Mouse (Mus musculus) CD4-positive, CD25-positive, alpha-beta regulatory T cell, adult 4 months (primary cell): ENCODE results near the gene Sbf2. TPM values are rescaled to one million over a fixed set of nuclear protein-coding genes. Genes with fewer than 3 reads are reported as not detected.
"Not testable (repeated sequence)": the region's sequence is repeated elsewhere in the genome, so short reads cannot be mapped to it uniquely, and the experiment has no call there.

Experiments
- ATAC-seq: one replicate; pipeline ENCODE4 v1.8.0; 2017
- polyA plus RNA-seq, 2 experiments: library from polyadenylated mRNA; unstranded; fragments of 100-300 nt; shearing (Covaris generic); gene quantifications; one replicate each; pipeline ENCODE4 v1.2.1; 2017

The Sbf2 gene
- polyA plus RNA-seq, 2 experiments from 2014 or later = 1.2 to 3.1 TPM

- peak; percentile 78 for ATAC-seq
Measured at GRCm38 (mm10) chr7:110629892-110630666, 15.4 kb upstream of the Sbf2 start.

- no peak for ATAC-seq
Measured at GRCm38 (mm10) chr7:110628611-110629354, 14.1 kb upstream of the Sbf2 start.

GRCm38 (mm10) chr7:110628273-110628600 lies 13.5 kb upstream of the Sbf2 start:
- ATAC-seq = no peak

GRCm38 (mm10) chr7:110627486-110628272 lies 13.0 kb upstream of the Sbf2 start, which contains the start of gene Adm:
Gene Adm (plus strand): TSS chr7:110627661.
- ATAC-seq = peak; percentile 44

- peak; percentile 3 for ATAC-seq
Measured at GRCm38 (mm10) chr7:110627099-110627482, 12.4 kb upstream of the Sbf2 start.

DNA sequence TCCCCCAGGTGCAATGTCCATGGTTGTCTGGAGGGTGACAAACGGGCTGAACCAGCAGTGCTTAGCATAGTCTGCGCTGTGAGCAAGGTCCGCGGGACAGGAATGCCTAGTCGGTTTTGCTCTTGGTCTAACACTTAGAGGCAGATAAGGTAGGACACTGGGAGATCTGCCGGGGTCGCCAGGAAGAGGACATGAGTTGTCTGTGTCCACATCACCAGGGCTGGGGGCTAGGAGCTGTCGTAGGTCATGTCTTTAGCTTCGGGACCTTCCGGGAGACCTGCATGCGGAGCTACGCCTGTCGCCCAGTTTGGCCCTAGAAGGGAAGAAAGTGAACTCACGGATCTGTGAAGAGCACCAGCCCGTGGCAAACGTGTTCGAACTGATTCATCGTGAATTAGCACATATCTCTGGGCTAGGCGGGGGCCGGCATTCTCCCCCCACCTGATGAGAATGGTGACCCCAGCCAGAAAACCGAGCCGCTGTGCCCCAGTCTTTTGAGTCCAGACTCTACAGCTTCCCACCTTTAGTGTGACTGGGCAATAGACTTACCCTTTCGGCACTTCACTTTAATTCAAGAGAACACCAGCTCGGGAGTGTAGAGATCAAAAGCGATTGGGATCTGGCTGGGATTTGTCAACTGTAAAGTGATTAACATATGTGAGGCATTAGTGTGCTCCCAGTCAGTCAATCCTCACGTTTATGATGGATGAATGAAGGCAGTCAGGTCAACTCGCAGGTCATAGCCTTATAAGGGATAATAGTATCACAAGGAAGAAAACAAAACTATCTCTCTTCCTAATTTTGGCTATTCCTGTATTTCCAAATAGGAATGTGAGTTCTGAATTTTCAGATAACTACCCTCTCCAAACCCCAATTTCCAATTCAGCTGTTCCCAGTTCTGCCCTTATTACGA lies 11.7 kb upstream of the Sbf2 start:
- no peak for ATAC-seq

DNA sequence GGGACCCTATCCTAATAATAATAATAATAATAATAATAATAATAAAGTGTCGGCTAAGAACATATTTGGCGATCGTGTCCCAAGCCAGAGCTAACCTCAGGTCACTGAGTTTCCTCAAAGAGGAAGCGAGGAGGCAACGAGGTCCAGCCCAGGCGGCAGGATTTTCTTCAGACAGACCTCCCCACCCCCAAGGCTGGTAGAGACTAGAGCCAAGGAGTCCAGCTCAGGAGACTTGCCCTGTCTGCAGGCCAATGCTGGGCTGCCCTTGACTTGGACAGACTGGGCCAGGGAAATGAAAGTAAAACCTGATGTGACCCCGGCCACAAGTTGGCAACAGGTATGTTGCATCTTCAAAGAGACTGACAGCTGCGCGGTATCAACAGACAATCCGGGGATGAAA lies 10.8 kb upstream of the Sbf2 start:
- ATAC-seq = no peak

DNA sequence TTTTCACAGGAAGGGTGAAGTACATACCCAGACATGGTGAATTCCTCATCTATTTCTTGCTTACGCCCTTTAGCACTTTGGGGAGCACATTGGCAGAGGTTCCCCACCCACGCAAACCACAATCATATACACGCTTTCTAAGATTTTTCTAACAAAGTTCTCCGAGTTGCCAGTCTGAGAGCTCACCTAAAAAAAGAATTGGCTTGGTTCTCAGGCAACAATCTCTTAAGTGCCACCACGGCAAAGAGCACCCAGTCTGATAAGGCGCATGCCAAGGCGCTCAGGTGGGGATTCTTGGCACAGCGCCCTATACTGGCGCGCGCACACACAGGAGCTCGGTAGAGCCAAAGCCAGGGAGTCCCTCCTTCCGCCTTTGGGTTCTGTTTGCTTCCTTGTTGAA lies 10.2 kb upstream of the Sbf2 start:
- ATAC-seq = peak; percentile 19

GRCm38 (mm10) chr7:110624067-110624466 lies 9.3 kb upstream of the Sbf2 start:
- no peak for ATAC-seq

- peak; percentile 28 for ATAC-seq
Measured at GRCm38 (mm10) chr7:110619086-110619611, 4.4 kb upstream of the Sbf2 start.

- no peak for ATAC-seq
Measured at GRCm38 (mm10) chr7:110615792-110616191, 1.1 kb upstream of the Sbf2 start.

GRCm38 (mm10) chr7:110615151-110615631 lies 469 bp upstream of the Sbf2 start:
- ATAC-seq = no peak

- ATAC-seq = peak; percentile 31
Measured at GRCm38 (mm10) chr7:110613381-110614132, 1.2 kb downstream of the Sbf2 start.

DNA sequence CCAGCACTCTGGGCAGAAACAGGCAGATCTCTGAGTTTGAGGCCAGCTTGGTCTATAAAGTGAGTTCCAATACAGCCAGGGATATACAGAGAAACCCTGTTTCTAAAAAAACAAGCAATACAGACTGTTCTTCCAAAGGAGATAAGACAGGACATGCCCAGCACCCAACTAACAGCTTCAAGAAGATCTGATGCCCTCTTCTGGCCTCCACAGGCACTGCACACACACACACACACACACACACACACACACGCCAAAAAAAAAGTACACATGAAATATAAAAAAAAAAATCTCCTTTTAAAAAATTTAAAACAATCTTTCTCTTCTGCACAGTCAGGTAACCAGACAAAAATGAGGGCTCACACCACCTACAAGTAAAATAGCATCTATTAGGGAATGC lies 7.8 kb downstream of the Sbf2 start:
- ATAC-seq = no peak

GRCm38 (mm10) chr7:110605476-110605875 lies 9.2 kb downstream of the Sbf2 start:
- ATAC-seq = no peak

- no peak for ATAC-seq
Measured at GRCm38 (mm10) chr7:110597141-110597540, 17.6 kb downstream of the Sbf2 start.

DNA sequence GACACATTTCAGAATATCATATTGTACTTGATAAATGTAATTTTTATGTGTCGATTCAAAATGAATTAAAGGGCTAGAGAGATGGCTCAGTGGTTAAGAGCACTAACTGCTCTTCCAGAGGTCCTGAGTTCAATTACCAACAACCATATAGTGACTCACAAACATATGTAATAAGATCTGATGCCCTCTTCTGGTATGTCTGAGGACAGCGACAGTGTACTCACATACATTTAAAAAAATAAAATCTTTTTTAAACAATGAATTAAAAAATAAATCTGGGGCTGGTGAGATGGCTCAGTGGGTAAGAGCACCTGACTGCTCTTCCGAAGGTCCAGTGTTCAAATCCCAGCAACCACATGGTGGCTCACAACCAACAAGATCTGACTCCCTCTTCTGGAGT lies 20.7 kb downstream of the Sbf2 start:
- not testable (repeated sequence) for ATAC-seq

- no peak for ATAC-seq
Measured at GRCm38 (mm10) chr7:110587721-110588120, 27.0 kb downstream of the Sbf2 start.

- ATAC-seq = no peak
Measured at GRCm38 (mm10) chr7:110585250-110585649, 29.5 kb downstream of the Sbf2 start.

DNA sequence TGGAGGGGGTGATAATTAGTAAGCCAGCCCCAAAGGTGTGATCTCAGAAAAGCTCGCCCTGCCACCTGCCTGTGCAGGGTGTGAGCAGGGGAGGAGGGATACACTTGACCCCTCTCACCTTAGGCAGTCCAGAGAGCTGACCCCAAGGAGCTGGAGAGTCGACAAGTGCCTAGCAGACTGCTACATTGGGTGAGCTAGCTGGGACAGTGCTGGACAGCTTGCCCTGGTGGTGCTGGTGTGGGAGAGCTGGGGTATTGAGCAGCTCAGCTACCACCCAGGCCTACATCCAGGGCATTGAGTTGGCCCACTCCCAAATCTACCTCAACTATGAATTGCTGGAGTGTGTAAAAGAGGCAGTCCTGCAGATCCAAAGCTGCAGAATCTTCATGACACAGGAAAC lies 30.6 kb downstream of the Sbf2 start:
- ATAC-seq = no peak

DNA sequence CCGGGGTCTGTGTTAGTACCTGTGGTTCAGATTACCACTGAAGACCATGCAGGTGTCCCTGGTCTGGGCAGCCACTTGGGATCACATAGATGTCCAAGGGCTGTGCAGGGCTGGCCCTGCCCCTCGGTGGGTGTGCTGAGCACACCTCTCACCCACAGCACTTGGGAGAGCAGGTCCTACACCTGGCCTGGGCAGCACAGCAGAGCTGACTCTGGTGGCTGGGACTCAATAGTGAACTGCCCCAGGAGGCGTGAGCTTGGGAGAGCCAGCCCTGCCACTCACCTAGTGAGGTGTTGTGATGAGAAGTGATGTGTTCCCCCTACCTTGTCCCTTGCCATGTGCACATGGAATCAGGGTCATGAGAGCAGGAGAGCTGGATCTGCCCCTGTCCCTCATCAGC lies 31.0 kb downstream of the Sbf2 start:
- no peak for ATAC-seq
